Mouse (Mus musculus): ENCODE data around the gene Fgfrl1. TPM values are rescaled to one million over a fixed set of nuclear protein-coding genes. Genes with fewer than 3 reads are reported as not detected.

Gene Fgfrl1
- total RNA-seq, 2 experiments from 2014 or later = 45.8 to 47.5 TPM

DNA sequence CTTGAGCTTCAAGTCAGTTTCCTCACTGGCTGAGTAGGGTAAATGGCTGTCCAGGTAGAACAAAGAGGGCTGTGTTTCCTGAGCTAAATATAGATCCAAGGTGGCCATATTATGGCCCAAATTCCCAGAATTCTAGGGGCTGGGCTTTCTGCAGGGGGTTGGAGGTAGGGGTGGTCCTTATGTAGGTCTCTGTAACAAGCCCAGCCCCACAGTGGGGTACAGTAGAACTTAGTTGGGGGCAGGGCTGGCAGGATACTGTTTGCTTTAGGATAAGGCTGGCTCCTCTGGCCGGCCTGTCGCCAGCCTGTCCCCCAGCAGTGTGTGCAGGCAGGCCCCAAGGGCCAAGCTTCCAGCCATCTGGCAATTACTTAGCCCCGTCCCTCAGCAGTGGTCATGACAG lies 8.2 kb downstream of the Fgfrl1 start:
- DNase-seq = no peak

DNA sequence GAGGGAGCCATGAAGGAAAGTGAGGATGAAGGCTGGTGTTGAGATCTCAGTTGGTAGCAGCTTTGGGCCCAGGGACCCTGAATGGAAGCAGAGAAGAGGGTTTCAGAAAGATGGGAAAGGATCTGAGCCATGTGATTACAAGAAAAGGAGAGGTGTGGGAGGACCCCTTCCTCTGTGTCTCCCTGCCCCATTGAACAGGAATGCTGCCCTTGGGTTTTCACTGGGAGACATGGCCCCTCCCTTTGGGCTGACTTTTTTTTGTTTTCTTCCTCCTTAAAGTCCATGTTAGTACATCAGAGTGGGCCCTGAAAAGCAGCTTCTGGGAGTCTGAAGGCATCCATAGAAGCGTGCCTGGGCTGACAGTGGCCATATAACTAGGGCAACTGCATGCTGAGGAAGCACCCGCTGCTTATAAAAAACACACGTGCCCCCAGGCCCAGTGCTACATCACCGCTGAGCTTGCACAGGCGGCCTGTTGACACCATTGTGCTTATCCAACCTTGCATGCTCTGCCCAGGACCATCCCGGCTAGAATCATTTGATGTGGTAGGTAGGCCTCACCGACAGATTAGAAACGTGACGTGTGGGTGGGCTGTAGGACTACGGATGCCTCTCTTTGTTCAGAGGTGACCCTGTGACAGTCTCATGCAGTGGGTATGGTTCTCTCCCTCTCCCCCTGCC lies 9.3 kb downstream of the Fgfrl1 start:
- no peak for DNase-seq

DNA sequence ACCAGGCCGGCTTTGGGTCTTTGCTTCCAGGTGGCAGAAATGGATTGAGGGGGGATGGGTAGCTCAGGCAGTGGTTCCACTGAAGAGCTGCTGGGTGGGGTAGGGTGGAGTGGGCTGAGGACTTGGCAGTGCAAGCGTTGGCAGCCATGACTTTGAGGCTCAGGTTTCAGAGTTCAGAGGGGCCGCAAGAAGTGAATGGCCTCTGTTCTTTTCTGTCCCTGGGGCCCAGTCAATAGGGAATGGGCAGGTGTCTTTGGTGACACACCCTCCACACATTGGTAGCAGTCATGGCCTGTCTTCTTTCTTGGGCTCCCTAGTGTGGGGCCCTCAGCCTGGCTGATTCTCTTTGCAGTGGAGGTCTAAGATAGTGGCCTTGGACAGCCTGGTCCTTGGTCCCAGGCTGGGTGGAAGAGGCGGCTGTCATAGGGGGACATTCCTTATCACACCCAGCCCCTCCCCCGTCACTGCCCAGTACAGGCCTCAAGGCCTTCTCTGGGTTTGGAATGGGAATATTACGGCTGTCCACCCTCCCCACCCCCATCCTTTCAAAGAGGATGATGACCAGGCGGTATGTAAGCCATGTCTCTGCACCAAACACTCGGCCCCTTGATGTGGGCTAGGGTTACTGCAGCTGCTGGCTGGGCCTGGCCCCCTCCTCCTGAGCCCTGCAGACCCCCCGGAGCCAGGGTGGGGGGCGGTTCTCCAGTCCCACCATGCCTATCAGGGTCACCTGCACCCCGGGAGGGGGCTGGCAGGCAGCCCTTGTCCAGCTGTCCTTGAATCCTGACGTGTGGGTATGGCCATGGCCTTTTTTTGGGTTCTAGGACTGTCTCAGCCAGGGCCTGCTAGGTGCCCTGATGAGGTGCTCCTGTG lies 11.8 kb downstream of the Fgfrl1 start:
- peak; percentile 39 to 65 for DNase-seq

DNA sequence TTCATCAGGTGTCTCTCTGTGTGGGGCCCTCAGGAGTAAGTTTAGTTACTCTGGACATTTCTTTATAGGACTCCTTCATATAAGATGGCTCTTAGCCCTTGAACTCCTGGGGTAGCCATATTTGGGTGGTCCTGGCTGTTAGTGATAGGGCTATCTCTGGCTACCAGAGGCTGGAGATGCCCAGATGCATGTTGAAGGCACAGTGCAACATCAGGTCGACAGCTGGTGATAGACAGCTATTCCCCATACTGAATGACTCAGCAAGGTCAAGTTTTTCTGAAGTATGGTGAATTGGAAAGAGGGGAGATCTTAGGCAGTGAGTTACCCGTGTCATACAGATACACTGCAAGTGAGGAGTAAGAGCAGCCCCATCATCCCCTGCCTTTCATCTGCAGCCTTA lies 15.6 kb downstream of the Fgfrl1 start:
- no peak for DNase-seq

DNA sequence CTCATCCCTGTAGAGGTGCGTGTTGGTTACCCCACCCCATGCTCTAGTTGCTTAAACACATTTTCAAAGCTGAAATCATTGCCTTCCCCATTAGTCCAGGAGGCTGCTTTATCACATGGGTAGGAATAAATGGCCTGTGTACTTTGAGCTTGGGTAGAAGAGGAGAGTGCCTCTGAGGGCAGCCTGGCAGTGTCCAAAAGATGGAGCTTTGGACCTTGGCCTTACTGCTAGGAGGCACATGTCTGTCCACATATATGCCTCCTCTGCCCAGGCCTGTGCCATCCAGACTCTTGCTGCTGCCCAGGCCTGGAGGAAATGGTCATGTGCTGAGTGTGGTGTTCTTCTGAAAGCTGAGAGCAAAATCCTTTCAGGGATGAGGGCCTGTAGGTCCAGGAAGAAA lies 16.2 kb downstream of the Fgfrl1 start:
- DNase-seq = no peak

DNA sequence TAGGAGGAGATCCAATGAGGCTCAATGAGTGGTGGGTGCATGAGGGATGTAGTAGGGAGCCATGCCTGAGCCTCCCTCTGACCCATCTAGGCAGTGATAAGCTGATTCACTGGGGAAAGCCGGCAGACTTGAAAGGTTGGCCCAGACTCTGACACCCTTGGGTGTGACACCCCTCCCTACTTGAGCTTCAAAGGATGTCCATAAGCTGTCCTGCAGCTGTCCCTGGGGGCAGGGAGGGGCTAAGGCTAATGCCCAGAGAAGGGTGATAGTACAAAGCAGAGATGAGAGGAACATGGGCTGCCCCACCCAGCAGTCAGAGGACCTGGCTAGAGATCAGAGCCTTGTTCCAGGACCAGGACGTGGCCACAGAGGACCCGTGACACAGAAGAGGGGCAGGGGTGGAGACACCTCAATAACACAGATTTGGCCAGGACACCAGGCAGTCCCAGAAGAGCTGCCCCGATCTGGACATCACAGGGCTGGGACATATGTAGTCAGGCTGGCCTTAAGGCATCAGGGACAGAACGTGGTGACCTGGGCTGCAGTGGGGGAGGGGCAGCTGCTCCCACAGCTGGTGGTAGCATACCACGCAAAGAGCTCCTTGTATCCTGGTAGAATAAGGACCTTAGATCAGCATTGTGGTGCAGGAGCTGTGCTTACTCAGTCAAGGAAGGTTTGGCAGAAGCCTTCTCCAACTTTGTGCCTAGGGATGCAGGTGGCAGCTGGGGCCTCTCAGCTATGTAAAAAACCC lies 17.0 kb downstream of the Fgfrl1 start:
- DNase-seq = peak in 1 of 2 experiments; percentile 36

DNA sequence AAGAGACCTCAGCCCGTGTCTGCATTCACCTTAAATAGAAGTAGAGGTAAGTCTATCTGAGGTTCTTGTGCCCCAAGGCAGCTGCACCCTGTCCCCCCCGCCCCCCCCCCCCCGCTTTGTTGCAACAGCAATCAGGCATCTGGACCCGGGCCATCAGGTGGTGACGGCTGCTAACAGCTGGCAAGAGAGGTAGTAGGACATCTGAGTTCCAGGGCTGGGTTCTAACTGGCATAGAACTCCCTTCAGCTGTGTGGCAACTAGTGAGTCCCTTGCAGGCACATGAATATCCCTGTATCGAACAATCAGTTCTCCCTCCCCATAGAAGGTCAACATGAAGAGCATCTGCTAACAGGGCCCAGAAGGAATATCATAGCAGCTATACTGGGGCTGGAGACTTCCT lies 19.8 kb downstream of the Fgfrl1 start:
- peak in 1 of 2 experiments; percentile 21 for DNase-seq

DNA sequence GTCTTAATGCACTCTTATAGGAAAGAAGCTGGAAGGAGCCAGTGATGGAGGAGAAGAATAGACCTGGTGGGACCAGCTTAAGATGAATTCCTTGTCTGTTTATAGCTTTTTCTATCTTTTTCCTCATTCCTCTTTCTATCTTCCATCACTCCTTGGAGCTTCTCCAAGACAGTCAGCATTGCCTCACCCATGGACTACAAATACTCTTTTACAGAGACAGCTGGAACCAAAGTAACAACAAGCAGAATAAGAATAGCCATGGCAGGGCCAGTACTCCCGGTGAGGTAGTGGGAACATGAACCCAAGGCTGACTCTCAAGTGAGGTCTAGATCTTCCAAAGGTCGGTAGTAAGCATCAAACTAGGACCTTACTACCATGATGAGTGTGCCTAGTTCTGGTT lies 20.9 kb downstream of the Fgfrl1 start:
- no peak for DNase-seq

DNA sequence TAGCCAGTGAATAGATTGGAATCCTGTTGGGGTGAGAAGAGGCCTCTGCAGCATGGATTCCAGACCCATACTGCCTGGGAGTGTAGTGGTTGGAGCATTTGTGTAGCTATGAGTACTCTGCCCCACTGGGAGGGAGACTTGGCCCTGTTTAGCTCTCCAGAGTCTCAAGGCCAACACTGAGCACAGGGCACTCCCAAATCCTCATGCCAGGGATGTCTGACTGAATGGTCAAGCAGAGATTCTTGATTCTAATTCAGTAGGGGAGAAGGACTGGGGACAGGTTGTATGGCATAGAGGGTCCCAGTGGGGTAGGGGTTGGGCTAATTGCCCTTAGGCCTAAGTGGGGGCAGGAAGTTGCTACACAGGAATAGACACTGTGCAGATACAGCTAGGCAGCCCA lies 21.5 kb downstream of the Fgfrl1 start:
- DNase-seq = peak; percentile 33 to 58

DNA sequence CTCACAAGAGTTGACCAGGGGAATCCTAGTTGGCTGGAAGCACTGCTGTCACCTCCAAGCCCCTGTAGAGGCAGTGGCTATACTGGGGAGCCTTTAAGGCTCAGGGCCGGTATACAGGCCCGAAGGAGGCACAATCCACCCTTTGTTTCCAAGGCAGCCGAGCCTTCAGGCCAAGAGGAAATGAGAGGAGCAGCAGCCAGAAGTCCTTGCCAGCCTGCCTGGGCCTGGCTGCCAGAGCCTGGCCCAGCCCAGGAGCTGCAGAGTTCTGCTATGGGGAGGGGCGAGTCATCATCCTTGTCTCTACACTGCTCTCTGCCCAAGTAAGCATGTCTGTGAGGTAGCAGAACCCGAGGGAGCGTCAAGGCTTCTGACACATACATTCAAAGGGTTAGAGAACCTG lies 22.0 kb downstream of the Fgfrl1 start:
- peak; percentile 36 to 57 for DNase-seq

DNA sequence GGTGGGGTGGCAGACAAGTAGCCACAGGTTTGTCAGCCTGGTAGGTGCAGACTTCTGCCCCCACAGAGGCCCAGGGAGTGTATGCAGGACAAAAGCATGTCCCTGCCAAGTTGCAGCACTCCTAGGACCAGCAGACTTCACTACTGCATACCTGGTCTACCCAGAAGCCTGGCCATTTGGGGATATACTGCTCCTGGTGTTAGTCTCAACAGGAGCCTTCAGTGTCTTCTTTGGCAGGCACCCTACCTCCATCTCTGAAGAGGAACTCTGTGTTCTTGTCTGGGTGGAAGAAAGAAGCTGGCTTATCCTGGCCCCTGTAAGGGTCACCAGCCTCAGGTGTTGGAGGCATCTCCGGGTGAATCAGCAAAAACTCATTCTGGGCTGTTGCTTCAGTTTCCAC lies 23.8 kb downstream of the Fgfrl1 start:
- no peak for DNase-seq

DNA sequence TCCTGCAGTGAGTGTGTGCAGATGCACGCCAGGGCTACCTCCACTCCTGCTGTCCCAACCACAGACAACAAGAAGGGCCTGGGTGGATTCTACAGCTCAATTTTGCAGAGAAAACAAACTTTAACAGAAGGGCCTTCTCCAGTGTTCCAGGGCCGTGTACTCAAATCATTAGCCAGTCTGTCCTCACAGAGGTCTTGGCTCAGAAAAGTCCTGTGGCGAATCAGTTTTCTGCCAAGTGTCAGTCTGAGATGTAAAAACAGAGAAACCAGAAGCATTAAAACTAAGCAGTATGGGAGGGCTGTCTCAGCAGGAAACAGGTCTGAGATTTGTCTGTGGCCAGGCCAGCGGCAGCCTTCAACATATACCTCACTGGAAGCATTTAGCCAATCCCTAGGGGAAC lies 25.9 kb downstream of the Fgfrl1 start:
- no peak for DNase-seq

DNA sequence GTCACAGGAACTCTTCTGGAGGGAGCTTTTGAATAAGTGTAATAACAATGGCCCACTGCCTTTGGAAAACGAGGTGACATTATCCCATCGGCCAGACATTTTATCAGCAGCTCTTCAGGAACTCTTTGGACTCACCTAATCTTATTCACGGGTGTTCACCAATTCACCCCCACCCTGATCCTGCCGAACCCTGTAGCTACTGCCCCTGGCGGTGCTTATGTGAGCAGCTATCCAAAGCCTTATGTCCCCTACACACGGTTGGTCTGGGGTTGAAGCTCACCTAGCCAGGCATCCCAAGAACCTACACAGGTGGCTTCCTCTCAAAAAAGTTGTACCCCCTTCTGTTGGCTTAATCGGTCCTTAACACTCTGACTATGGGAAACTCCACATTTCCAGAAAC lies 27.6 kb downstream of the Fgfrl1 start:
- DNase-seq = no peak

DNA sequence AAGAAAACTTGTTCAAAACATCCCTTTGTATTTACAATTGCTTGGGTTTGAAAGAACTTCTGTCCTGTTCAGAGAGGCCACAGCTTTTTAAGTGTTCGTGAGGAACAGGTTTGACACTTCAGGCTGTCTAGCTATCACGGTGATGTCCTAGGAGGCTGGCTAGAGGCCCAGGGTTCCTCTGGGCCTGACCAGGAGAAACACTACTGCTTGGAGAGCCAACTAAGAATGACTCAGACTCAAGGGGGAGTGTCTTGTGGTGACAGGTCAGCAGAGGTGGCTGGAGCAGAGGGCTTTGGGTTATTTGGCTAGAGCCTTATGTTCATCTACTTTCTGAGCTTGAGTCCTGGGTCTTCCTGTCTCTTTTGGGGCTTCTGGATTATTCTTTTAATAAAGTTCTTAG lies 31.8 kb downstream of the Fgfrl1 start:
- peak; percentile 73 to 77 for DNase-seq

DNA sequence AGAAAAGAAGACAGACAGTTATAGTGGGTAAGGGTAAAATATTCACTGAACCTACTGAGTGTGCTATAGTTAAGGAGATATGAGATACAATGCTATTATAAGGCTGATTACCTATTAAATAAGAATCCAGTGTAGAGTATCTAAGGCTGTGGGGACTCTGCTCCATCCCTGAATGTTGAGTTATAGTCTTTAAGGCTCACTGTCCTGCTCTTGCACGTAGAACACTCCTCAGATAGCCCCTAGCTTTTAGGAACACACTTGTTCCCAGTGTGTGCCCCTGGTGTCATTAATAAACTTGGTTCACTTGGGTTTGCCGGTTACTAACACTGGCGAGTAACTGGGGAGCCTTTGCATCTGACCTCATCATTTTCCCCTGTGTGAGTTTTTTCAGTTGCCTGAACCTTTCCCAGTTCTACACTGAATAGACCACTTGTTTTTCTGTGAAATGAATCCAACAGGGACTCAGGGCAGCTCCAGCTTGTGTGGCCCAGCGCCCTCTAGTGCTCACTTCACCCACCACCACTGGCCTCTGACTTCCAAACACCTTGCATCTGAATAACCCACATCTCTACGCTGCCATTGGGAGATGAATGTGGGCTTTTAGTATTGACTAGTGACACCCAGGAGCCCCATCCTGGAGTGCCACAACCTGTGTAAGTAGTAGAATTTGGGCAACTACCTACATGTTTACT lies 34.5 kb downstream of the Fgfrl1 start:
- DNase-seq = peak; percentile 79 to 88

DNA sequence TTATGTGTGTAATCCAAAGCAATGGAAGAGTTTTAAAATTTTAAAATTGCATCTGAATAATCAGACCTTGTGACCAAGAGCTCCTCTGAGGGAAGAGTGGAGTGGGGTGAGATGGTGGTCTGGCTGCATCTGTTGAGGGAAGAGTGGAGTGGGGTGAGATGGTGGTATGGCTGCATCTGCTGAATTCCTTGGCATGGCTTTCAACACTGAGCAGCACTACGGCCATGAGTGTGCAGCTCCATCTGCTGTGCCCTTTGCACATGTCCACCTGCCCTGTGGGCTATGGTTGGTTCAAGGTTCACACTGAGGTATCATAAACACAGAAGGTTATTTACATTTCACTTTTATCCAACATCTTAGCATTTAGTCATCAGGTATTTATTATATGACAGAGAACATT lies 35.2 kb downstream of the Fgfrl1 start:
- DNase-seq = no peak

DNA sequence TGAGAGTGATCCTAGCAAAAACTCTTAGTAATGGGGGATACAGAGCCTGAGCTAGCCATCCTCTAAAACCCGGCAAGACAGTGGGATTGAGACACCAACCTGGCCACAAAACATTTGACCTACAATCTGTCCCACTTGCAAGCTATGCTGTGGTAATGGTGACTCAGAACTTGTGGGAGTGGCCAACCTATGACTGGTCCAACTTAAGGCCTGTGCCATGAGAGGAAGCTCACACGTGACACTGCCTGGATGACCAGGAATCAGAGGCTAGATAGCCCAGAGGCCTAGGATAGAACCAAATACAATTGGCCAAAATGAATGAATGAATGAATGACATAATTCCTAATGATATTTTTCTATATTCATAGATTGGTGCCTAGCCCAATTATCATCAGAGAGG lies 49.7 kb downstream of the Fgfrl1 start:
- DNase-seq = peak; percentile 11 to 20

DNA sequence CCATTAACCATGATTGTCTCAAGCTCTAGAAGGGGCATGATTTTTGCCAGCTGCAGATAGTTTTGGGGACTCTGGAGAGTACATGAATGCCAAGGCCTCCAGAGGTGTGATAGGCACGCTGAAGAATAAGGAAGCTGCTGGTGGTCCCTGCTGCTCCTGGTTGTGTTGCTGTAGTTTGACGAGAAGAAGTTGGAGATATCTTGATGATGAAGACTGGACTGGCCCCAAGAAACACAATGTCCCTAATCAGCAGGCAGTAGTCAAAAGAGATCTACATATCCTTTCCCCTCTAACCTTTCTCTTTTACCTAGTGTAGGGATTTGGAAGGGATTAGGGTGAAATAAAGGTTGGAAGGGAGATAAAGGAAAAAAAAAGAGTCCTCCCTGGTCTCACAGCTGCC lies 50.4 kb downstream of the Fgfrl1 start:
- no peak for DNase-seq

DNA sequence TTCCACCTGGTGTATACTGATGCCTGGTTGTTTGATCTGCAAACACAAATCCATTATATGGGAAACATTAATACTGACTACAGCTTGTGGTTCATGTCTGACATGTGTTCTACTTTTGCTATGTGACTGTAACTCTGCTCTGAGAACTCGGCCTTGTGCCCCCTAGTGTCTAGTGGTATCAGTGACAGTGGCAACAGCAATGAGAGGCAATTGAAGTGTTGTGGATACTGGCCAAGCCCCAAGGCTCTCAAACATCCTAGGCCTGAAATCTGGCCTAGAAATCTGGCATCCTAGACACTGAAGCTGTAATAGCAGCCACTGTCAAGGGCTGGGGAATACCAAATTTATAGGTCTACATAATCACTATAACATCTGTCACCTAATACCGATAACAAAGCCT lies 51.7 kb downstream of the Fgfrl1 start:
- DNase-seq = no peak

DNA sequence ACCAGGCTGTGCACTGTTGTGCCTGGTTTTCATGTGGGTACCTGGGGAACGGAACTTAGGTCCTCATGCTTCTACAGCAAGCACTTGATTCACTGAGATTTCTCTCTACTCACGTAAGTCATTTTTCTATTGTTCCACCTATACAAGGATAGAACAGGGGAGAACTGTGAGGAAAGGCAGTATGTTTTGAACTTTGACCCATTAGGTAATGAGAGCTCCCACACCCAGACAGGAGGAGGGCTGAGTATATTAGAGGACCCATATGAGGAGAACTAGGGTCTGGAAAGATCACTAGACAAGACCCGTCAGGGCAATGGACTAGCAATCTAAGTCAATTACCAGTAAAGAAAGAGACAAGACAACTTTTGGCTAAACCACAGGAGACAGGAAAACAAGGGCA lies 52.4 kb downstream of the Fgfrl1 start:
- no peak for DNase-seq

DNA sequence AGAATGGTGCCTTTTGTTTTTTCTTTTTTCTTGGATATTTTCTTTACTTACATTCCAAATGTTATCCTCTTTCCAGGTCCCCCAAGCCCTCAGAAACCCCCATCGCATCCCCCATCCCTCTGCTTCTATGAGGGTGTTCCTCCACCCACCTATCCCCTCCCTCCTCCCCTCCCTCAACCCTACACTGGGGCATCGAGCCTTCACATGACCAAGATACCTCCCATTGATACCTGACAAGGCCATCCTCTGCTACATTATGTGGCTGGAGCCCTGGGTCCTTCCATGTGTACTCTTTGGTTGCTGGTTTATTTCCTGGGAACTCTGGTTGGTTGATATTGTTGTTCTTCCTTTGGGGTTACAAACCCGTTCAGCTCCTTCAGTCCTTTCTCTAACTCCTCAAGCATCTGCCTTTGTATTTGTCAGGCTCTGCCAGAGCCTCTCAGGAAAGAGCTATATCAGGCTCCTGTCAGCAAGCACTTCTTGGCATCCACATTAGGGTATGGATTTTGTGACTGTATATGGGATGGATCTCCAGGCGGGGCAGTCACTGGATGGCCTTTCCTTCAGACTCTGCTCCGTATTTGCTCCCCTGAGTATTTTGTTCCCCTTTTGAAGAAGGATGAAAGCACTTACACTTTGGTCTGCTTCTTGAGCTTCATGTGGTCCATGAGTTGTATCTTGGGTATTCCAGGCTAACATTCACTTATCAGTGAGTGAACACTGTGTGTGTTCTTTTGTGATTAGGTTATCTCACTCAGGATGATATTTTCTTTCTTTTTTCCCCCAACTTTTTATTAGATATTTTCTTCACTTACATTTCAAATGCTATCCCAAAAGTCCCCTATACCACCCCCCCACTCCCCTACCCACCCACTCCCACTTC lies 58.4 kb downstream of the Fgfrl1 start:
- no peak for DNase-seq
